Mouse (Mus musculus) right cerebral cortex, adult 18-20 months (tissue): ENCODE measurements around the gene Pak7.
"Not testable (repeated sequence)": the region's sequence is repeated elsewhere in the genome, so short reads cannot be mapped to it uniquely, and the experiment has no call there.

ENCODE experiments used
- DNase-seq: peaks from one replicate; pipeline ENCODE4 v3.0.0; 2022; ENCODE audit warnings: mixed read lengths

Gene Pak7

DNA sequence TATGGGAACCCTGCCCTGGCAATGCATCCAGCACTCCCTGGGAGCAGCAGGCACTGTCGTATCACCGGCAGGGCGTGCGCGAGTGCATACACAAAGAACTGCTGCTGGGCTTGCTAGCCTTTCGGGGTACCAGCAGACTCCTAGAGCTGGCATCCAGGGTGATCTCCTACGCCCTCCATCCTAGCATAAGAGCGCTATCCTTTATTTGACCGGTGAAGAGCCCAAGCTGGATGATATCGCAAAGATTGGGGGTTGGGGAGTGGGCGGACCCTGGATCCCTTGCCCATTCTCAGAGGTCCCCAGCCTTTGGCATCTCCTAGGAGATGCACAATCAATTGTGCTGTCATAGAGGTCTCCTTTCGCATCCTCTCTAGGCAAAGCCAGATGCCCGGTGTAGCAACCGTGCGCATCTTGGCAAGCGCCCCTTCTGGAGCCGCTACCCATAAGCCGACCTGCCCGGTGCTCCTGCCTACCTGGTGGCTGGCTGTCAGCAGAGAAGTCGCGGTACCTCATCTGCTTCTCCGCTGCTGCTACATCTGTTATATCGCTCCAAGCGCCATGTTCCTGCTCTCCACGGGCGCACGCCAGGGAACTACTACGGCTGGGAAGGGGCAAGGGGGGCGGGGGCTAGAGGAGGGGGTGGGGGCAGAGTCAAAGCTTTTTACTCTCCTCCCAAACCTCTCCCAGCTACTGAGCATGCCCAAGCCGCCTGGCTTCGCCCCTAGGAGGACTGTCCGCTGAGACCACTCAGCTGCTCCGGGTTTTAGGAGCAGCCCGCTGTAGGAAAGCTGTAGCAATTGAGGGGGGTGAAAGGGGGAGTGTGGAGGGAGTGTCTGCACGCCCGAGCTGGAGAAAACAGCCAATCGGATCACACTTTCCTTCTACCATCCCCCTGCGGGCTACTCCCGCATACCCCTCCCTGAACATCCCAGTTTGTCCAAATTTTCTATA is at the start of gene Pak7:
Gene Pak7, minus strand, starts transcription at position 787 of the 951 bp plus-strand sequence.
- DNase-seq: peak; percentile 87

DNA sequence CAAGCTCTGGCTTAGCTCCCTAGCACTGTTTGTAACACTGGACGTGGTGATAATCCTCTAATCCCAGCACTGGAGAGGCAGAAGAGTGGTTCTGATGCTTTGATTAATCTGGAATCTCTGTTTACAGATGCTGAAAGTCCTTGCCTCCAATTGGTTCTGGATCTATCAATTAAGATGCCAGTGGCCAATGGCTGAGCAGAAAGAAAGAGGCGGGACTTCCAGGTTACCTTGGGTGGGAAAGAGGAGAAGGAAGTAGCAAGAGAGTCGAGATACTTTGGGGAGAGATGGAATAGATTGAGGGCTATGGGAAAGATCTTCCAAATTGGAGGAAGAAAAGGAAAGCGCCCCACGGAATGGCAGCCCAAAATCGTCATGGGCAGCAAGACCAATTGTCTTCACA is 37.8 kb upstream of the Pak7 start:
- DNase-seq: no peak

DNA sequence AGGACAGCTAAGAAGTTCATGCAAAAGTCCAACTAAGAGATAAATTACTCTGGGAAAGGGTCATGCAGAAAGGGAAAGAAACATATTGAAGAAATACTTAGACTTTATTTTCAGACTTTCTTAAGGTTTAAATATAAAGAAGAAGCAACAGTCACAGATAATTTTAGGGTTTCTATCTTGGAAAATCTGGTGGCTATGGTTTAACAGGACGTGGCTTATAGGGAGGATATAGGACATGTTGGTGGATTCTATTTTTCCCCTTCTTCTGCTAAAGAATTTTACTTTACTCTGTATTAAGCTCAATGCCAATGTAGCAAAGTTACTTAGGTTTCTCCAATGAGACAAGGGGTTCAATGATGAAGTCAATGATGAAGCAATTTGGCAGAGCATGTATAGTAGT is 31.8 kb upstream of the Pak7 start:
- no peak for DNase-seq

DNA sequence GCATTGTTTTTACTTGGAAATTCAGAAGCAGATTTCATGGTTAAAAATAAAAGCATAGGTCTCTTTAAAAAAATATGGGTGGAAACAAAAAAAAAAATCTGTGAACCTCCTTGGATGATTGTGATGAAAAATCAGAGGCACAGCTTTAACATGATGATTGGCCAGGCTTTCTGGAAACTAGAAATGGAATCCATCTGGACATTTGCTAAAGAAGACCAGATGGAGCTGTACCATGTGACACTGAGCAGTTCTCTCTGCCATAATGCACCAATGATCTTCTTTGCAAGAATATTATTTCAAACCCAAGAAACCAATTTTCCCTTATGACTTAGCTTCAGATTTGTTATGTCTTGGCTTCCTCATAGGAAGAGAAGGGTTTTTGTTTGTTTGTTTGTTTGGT is 28.6 kb upstream of the Pak7 start:
- DNase-seq: peak; percentile 54

DNA sequence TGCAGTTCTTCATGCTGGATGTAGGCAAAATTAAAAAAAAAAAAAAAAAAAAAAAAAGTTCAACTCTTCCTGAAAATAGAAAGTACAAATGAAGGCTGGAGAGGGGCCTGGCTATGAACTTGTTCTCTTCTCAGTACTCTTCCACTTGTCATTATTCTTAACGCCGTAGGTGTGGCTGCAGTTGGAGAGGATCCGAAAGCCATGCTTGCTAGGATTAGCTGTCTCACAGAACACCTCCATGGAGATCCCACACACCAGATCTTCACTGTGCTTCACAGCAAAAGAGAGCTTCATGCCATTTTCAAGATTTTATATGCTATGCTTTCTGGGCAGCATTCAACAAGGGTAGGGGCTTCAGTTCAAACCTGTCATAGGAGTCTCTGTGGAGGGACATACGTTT is 14.8 kb upstream of the Pak7 start:
- peak; percentile 60 for DNase-seq

DNA sequence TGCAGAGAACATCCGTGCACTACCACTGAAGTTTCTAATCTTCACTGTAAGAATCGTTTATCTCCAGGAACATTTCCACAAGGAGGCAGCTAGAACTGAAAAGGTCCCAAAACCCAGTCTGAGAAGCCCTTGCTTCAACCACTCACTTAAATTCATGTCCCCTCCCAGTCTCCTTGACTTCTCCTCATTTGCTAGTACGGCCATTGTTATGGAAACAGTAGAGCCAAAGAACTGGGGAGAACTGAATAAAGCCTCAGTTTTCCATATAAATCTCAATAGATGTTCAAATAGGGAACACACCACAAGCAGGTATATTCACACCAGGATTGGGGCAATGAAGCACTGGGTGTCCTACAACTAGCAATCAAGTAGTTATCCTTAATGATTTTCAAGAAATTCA is 12.4 kb downstream of the Pak7 start:
- DNase-seq: no peak

DNA sequence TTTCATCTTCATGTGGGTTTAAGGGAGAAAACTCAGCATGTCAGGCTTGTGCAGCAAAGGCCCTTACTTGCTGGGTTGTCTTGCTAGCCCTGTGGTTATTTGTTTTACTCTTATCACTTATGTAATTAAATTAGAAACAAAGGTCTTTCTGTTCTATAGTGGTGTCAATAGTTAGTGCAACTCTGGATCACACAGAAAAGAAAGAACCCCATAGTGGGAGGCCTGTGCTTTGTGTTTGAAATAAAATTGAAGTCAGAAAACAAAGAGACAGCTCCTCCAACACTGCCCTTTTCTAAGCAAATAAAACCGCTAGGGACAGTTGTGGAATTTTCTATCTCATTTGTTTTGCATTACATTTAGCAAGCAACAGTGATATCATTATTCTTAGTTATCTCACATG is 15.4 kb downstream of the Pak7 start:
- no peak for DNase-seq

DNA sequence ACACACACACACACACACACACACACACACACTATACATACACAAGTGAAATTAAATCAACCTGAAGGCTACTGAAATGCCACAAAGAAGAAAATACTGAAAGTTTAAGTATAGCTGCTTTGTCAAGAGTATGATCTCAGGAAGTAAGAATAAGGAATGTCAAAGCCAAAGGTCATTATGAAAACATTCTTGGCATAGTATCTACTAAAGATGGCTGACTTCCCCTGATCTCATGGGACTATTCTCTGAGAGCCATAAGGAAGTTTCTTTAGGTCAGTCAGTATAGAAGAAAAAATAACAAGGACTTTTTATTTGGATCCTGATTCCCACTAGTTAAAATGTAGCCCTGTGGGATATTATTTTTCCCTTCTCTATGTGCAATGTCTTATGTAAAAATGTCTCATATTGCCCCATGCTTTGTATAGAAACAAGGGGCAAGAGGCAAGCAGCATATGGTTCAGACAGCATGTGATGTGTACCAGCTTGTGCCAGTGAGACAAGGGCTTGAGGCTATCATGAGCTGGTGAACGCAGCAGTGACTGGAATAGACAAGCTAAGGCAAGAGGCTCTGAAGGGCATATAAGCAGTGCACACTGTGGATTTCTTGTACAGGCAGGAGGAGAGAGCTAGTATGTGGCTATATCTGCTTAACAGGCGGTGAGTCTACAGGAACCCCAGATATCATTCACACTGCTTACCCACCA is 36.2 kb downstream of the Pak7 start:
- DNase-seq: no peak

DNA sequence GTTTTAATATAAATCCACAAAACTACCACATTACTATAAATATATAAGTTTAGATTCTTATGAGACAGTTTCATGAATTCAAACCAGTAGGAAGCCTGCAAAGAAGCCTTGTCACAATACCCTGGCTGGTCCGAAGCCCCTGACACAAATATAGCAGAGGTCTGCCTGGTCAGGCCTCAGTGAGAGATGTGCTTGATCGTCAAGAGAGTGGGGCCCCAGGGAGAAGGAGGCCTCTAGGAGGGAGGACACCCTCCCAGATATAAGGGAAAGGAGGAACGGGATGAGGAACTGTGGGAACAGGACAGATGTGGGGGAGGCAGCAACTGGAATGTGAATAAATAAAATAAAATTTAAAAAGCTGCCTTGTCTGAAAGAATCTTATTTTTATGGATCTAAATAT is 37.3 kb downstream of the Pak7 start:
- DNase-seq: no peak

DNA sequence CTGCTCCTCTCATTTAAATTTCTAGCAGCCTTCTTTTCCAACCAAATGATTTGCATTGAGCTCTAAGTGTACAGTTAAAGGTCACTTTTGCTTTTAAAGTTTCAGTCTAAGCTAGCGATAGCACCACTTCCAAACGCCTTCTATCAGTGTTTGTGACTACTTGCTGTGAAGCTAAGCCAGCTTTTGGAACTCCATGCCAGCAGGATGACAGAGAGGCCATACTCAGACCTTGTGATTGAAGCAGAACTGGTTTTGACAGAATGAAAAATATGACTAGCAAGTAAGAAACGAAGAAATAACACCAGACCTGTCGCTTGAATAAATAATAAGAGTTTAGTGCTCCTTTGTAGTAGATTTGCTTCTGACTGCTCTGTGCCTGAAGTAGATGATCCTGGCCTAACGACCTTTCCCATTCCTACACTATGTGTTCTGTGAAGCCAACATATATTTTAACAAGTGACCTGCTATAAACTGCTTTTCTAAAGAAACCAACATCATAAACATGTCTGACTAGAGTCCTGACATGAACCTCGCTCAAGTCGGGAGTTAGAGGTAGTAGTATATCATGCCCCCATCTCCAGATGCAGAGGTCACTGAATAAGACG is 38.0 kb downstream of the Pak7 start:
- no peak for DNase-seq

DNA sequence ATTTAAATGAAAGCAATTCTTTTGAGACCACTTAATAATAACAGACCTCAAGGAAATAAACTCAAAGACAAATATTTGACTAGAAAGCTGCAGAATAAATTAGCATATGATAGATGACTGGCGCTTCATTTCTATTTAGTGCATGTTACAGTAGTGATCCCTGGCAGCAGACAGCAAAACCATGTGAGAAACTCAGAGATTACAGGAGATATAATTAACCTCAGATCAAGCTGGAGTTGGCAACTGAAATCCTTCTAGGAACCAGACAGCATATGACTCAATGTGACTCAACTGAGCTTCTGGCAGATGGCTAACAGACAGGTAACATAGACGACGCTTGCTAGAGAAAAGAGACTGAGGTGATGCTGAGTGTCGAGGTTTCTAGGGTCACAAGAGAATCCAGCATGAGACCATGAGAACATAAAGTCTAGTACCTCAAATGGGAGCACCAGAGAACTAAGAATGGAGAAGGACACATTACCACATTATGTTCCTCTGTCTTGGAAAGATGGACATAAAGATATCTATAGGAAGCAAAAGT is 43.5 kb downstream of the Pak7 start:
- DNase-seq: peak; percentile 24

DNA sequence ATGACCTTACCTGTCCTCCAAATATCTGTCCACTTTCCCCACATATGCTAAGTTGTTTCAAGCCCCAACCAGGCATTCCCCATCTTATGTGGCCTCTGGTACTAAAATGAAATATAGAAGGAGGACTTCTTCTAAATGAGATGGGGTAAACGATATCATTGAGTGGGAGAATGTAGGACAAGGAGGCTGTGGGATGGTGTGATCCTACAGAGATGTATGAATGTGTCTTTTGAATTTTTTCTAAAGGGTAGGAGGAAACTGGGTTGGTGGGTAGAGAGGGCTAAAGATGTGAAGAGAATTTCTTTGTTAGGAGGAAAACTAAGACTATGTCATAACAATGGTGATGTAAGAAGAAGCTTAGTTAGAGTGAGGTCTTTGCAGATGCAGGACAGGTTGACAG is 57.8 kb downstream of the Pak7 start:
- DNase-seq: no peak

DNA sequence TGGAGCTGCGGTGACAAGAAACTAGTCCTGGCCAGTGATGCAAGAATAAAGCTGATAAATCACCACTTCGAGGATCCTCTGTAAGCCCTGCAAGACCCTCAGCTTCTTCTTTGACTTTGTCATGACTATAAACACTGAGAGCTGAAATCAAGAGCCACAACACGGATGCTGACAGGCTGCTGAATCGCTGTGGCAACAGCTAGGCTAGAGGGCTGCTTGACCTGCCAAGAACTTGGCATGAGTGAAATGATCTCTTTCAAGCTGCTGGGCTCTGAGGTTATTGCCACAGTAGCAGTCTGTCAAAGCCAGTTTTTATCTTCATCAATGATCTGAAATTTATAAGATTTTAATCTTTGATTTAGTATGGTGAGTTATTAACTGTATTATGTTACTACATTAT is 62.1 kb downstream of the Pak7 start:
- DNase-seq: no peak

DNA sequence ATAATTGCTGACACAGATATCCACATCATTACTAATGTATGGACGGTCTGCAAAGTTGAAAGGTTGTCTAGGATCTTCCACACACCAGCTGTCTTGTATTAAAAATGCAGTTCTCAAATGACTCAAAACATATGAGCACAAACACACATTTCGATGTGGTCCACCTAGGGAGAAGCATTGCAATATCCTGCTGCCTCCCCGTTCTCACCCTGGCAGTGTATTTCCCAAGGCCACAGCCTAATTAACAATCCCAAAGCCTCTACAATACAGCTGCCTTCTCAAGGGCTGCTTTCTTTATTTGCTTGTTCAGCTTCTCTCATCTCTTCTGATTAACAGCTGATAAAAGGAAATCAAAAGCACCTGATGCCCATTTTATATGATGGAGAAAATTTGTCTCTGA is 78.5 kb downstream of the Pak7 start:
- no peak for DNase-seq

DNA sequence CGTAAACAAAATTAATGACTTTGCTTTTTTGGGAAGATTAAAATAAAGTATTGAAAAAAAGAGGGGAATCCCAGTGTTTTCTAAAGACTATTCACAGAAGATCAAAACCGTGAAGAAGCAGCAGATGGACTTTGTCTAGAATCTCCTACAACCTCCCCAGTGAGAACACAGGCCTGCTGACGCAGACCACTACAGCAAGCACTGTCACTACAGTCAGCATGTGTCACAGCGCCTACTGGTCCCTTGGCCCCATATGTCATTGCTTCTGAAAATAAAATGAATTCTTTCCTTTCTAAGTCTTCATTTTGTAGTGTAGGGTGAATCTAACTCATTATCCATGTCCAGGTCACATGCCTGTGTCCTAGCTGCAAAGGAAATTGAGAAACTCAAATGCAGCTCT is 79.0 kb downstream of the Pak7 start:
- peak; percentile 16 for DNase-seq

DNA sequence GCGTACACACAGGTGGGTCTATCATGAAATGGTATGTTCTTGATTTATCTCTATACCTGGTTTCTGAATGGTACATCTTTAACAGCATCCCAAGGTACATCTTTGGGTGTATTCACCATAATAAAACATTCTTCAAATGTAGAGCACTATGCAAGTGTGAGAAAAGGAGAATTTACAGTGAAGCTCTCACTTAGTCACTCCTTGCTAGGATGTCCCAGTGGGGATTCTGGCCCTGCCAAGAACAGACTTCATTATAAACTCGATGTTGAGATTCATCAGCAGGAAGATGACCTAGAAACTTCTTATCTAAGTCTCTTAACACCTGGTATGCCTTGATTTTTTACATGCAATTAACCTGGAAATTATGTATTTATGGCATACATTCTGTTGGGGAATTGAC is 85.6 kb downstream of the Pak7 start:
- no peak for DNase-seq

DNA sequence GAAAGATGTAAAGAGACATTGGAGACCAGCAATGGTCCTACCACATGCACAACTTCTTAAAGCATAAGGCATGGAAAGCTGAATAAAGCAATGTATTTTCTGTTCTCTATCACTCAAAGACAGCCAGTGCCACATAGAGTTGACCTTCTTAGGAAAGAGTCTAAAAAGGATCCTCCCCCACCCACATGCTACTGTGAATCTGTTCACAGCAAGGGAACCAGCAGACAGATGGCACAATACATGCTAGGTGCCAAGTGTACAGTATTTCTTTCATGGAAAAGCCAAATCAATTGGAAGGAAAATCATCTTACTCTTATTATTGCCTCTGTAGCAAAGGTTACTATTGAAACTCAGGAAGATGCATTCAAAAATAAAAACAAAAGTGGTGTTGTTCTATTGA is 86.4 kb downstream of the Pak7 start:
- DNase-seq: peak; percentile 62

DNA sequence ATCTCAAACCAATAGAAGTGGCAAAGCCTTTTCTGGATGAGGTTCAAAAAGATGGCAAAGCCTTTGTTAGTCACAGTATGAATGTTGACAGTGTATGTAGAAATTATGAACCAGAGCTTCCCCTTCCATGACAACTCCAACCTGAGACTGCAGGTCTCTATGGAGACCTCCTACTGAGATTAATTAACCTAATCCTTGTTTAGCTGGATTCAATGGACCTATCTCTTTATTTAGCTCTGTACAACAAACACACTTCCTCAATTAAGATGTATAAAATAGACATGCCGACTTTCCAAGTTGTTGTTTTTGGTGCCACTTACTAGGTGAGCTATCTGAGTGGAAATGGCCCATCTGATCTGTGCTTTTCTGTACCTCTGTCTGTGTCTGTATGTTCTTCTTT is 90.4 kb downstream of the Pak7 start:
- DNase-seq: no peak

DNA sequence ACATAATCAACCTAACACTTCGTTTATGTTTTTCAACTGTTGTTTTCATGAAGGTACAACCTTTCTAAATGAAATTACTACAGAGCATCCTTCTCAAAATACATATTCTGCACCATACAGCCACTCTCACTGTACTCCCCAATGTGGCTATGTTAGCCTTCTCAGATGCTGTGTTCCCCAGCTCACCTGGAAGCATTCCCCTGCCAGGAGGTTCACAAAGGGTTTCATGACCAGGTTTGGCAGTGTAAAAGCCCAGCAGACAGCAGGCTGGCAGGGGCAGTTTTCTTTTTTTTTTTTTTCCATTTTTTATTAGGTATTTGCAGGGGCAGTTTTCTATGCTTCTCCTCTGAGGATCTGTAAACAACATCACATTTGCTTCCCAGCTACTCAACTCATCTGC is 105.7 kb downstream of the Pak7 start:
- no peak for DNase-seq

DNA sequence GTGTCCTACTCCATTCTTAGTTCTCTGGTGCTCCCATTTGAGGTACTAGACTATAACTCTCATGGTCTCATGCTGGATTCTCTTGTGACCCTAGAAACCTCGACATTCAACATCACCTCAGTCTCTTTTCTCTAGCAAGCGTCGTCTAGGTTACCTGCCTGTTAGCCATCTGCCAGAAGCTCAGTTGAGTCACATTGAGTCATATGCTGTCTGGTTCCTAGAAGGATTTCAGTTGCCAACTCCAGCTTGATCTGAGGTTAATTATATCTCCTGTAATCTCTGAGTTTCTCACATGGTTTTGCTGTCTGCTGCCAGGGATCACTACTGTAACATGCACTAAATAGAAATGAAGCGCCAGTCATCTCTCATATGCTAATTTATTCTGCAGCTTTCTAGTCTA is 145.8 kb downstream of the Pak7 start:
- DNase-seq: not testable (repeated sequence)

DNA sequence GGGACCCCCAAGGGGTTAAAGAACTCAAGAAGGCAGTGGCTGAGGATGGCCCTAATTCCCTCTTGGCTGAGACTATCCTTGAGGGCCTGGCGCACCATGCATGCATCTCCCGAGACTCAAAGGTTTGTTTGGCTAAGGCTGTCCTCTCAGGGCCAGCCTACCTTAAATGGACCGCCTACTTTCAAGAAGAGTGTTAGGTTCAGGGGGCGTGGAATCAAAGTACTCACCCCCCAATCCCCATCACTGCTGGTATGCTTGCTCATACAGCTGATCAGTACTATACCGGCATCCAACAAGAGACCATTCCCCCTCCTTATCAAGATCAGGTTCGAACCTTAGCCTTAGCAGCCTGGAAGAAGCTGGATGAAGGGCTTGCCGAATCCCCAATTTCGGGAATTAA is 156.5 kb downstream of the Pak7 start:
- no peak for DNase-seq

DNA sequence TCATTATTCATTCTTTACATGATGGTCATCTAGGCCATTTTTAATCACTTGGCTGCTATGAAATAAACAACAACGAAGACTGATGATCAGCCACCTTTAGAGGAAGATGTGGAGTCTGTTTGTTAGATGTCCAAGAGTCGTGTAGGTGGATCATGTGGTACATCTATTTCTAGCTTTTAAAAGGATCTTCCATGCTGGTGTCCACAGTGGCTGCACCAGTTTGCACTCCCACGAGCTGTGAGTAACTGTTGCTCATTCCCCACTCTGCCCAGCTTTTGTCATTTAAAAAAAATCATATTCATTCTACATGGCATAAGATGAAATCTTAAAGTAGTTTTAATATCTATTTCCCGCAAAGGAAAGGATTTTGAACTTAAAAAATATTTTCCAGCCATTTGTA is 183.7 kb downstream of the Pak7 start:
- DNase-seq: peak; percentile 56

DNA sequence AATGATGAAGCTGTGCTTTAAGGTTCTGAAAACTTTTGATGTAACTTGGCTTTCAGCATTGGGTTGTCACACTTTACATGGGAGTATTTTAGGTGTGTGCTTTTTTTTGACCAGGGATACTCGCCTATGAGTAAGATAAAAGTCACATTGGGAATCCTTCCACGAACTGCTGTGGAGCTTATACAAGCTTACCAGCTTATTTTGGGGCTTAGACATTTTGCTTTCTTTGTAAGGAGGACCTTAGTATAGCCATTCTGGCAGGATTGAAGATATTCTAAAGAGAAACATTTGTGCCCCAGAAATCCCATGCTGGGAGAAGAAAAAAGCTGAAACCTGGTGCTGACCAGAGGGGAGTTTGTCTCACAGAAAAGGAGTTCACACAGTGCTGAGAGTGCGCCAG is 212.7 kb downstream of the Pak7 start:
- peak; percentile 21 for DNase-seq

DNA sequence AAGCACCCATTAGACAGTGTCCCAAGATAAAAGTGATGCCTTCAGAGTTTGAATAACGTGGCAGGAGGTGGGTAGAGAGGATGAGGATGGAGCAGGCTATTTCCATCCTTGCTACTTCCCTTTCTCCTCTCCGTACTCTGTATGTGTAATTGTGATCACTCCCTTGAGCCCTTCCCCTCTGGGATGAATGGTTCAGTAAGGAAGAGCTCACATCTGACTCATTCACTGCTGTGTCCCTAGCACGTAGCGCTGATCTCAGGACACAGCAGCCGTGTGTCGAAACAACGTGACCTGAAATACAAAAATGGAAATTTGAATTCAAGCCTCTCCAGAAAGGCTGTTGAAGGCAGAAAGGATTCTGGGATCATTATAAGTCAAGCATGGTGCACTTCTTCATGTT is 237.0 kb downstream of the Pak7 start:
- DNase-seq: no peak
